Mouse (Mus musculus) neural tube, postnatal 0 days (tissue): ENCODE data around the gene Gm16381. TPM values are rescaled to one million over a fixed set of nuclear protein-coding genes. Genes with fewer than 3 reads are reported as not detected.

ENCODE experiments used
- polyA plus RNA-seq: library from polyadenylated mRNA; unstranded; fragments of >200 nt; fragmentation: Nextera tagmentation; extraction: Ambion mirVana; gene quantifications from 2 replicates; pipeline ENCODE4 v1.2.1, GENCODE M21; 2015

Gm16381 gene
- not detected in 2 replicates for polyA plus RNA-seq

GRCm38 (mm10) chr12:87644520-87644919 lies at the start of gene Gm16381:
Gene Gm16381, minus strand, starts transcription at chr12:87644620.

GRCm38 (mm10) chr12:87618569-87618968 lies 25.9 kb downstream of the Gm16381 start, which contains the start of gene Gm4027:
Gene Gm4027, plus strand, starts transcription at chr12:87618869.

GRCm38 (mm10) chr12:87602388-87602787 lies 42.0 kb downstream of the Gm16381 start, which contains the start of gene Oog1:
Gene Oog1, plus strand, starts transcription at chr12:87602688.

Other genes with a start within 250 kb of the Gm16381 start
- gene Slirp, start 200.7 kb downstream of the Gm16381 start, polyA plus RNA-seq: 229 and 264 TPM in 2 replicates
- gene Alkbh1, start 200.6 kb downstream of the Gm16381 start, polyA plus RNA-seq: 25.1 and 26.6 TPM in 2 replicates
- 77.9 and 80.9 TPM in 2 replicates for gene Snw1, start 172.3 kb downstream of the Gm16381 start, polyA plus RNA-seq
- not detected in 2 replicates for gene Gm5788, start 149.9 kb downstream of the Gm16381 start, polyA plus RNA-seq
- gene Gm8300, start 130.3 kb downstream of the Gm16381 start, polyA plus RNA-seq: not detected in 2 replicates
- gene Oog1, start 41.9 kb downstream of the Gm16381 start, polyA plus RNA-seq: not detected in 2 replicates
- not detected in 2 replicates for gene Gm4027, start 25.8 kb downstream of the Gm16381 start, polyA plus RNA-seq
- not detected in 2 replicates for gene Gm21319, start 131.1 kb upstream of the Gm16381 start, polyA plus RNA-seq
- gene Gm21936, start 150.9 kb upstream of the Gm16381 start, polyA plus RNA-seq: not detected in 2 replicates
- not detected in 2 replicates for gene BB287469, start 172.0 kb upstream of the Gm16381 start, polyA plus RNA-seq
- gene Gm2001, start 197.7 kb upstream of the Gm16381 start, polyA plus RNA-seq: not detected in 2 replicates
- gene Gm2016, start 229.5 kb upstream of the Gm16381 start, polyA plus RNA-seq: not detected in 2 replicates